Mouse (Mus musculus): Measurements from ENCODE around the gene Nrip2. TPM values are rescaled to one million over a fixed set of nuclear protein-coding genes. Genes with fewer than 3 reads are reported as not detected.

Nrip2 gene
- polyA plus RNA-seq, 1 experiment: 0.59 TPM

- Histone ChIP-seq H3K36me3 (ENCODE audit: control insufficient read depth, insufficient read depth, low read length) (no peaks in the 10 kb centered on the region), H3K27ac (ENCODE audit: control insufficient read depth, insufficient read depth, low read length) (no peak overlapping the region), H3K4me3 (ENCODE audit: control insufficient read depth, insufficient read depth, low read length) (no peak overlapping the region), H3K4me1 (replicated peaks; ENCODE audit: control insufficient read depth, insufficient read depth, low read length) (no peaks in the 10 kb centered on the region), H3K27me3 (ENCODE audit: control insufficient read depth, insufficient read depth, low read length) (no peaks in the 10 kb centered on the region)
- WGBS: 91% methylated on average over 1 of the region's 1 CpGs
- DNase-seq: no peak
- TF ChIP-seq POLR2A (IDR thresholded peaks at IDR 0.05; ENCODE audit: control insufficient read depth, extremely low read depth, insufficient read depth, low read length, poor library complexity) (no peak), CTCF (IDR thresholded peaks at IDR 0.05; ENCODE audit: borderline replicate concordance, control insufficient read depth, extremely low read depth, insufficient read depth, low read length, poor library complexity) (no peak)
Observed at GRCm38 (mm10) chr6:128385026-128385425, 14.1 kb upstream of the Nrip2 start.

GRCm38 (mm10) chr6:128389185-128389584 lies 9.9 kb upstream of the Nrip2 start:
- H3K4me1 ChIP-seq (replicated peaks; ENCODE audit: control insufficient read depth, insufficient read depth, low read length): no peaks in the 10 kb centered on the region
- 90% methylated on average over 1 of the region's 1 CpGs for WGBS
- H3K27ac ChIP-seq (ENCODE audit: control insufficient read depth, insufficient read depth, low read length): no peak overlapping the region
- TF ChIP-seq POLR2A (IDR thresholded peaks at IDR 0.05; ENCODE audit: control insufficient read depth, extremely low read depth, insufficient read depth, low read length, poor library complexity) (no peak), CTCF (IDR thresholded peaks at IDR 0.05; ENCODE audit: borderline replicate concordance, control insufficient read depth, extremely low read depth, insufficient read depth, low read length, poor library complexity) (no peak)
- no peak for DNase-seq
- no peaks in the 10 kb centered on the region for H3K27me3 ChIP-seq (ENCODE audit: control insufficient read depth, insufficient read depth, low read length)
- H3K4me3 ChIP-seq (ENCODE audit: control insufficient read depth, insufficient read depth, low read length): no peak overlapping the region
- H3K36me3 ChIP-seq (ENCODE audit: control insufficient read depth, insufficient read depth, low read length): no peaks in the 10 kb centered on the region

- no peak for TF ChIP-seq POLR2A (IDR thresholded peaks at IDR 0.05; ENCODE audit: control insufficient read depth, extremely low read depth, insufficient read depth, low read length, poor library complexity)
- no peak for TF ChIP-seq CTCF (IDR thresholded peaks at IDR 0.05; ENCODE audit: borderline replicate concordance, control insufficient read depth, extremely low read depth, insufficient read depth, low read length, poor library complexity)
- H3K4me1 ChIP-seq (replicated peaks; ENCODE audit: control insufficient read depth, insufficient read depth, low read length): no peaks in the 10 kb centered on the region
- WGBS: 21% methylated on average over 1 of the region's 1 CpGs
- H3K4me3 ChIP-seq (ENCODE audit: control insufficient read depth, insufficient read depth, low read length): no peak overlapping the region
- no peaks in the 10 kb centered on the region for H3K36me3 ChIP-seq (ENCODE audit: control insufficient read depth, insufficient read depth, low read length)
- H3K27ac ChIP-seq (ENCODE audit: control insufficient read depth, insufficient read depth, low read length): no peak overlapping the region
- no peaks in the 10 kb centered on the region for H3K27me3 ChIP-seq (ENCODE audit: control insufficient read depth, insufficient read depth, low read length)
- DNase-seq: no peak
Observed at GRCm38 (mm10) chr6:128390683-128391082, 8.4 kb upstream of the Nrip2 start.

- no peaks in the 10 kb centered on the region for H3K4me1 ChIP-seq (replicated peaks; ENCODE audit: control insufficient read depth, insufficient read depth, low read length)
- no peaks in the 10 kb centered on the region for H3K36me3 ChIP-seq (ENCODE audit: control insufficient read depth, insufficient read depth, low read length)
- WGBS: 91% methylated on average over 7 of the region's 7 CpGs
- no peaks in the 10 kb centered on the region for H3K27me3 ChIP-seq (ENCODE audit: control insufficient read depth, insufficient read depth, low read length)
- no peak overlapping the region for H3K27ac ChIP-seq (ENCODE audit: control insufficient read depth, insufficient read depth, low read length)
- TF ChIP-seq CTCF (IDR thresholded peaks at IDR 0.05; ENCODE audit: borderline replicate concordance, control insufficient read depth, extremely low read depth, insufficient read depth, low read length, poor library complexity) (no peak), POLR2A (IDR thresholded peaks at IDR 0.05; ENCODE audit: control insufficient read depth, extremely low read depth, insufficient read depth, low read length, poor library complexity) (no peak)
- DNase-seq: no peak
- H3K4me3 ChIP-seq (ENCODE audit: control insufficient read depth, insufficient read depth, low read length): no peak overlapping the region
Observed at GRCm38 (mm10) chr6:128397574-128398261, 1.4 kb upstream of the Nrip2 start.

- WGBS: 84% methylated on average over 21 of the region's 21 CpGs
- TF ChIP-seq POLR2A (IDR thresholded peaks at IDR 0.05; ENCODE audit: control insufficient read depth, extremely low read depth, insufficient read depth, low read length, poor library complexity) (no peak), CTCF (IDR thresholded peaks at IDR 0.05; ENCODE audit: borderline replicate concordance, control insufficient read depth, extremely low read depth, insufficient read depth, low read length, poor library complexity) (no peak)
- no peaks in the 10 kb centered on the region for H3K36me3 ChIP-seq (ENCODE audit: control insufficient read depth, insufficient read depth, low read length)
- no peak overlapping the region for H3K4me3 ChIP-seq (ENCODE audit: control insufficient read depth, insufficient read depth, low read length)
- H3K4me1 ChIP-seq (replicated peaks; ENCODE audit: control insufficient read depth, insufficient read depth, low read length): no peaks in the 10 kb centered on the region
- no peak overlapping the region for H3K27ac ChIP-seq (ENCODE audit: control insufficient read depth, insufficient read depth, low read length)
- H3K27me3 ChIP-seq (ENCODE audit: control insufficient read depth, insufficient read depth, low read length): no peaks in the 10 kb centered on the region
- DNase-seq: no peak
Observed at GRCm38 (mm10) chr6:128399421-128400185, 507 bp downstream of the Nrip2 start.

GRCm38 (mm10) chr6:128404708-128405107 lies 5.6 kb downstream of the Nrip2 start:
- Histone ChIP-seq H3K27ac (ENCODE audit: control insufficient read depth, insufficient read depth, low read length) (no peak overlapping the region), H3K36me3 (ENCODE audit: control insufficient read depth, insufficient read depth, low read length) (peaks cover 9% of the 10 kb centered on the region), H3K4me1 (replicated peaks; ENCODE audit: control insufficient read depth, insufficient read depth, low read length) (no peaks in the 10 kb centered on the region), H3K4me3 (ENCODE audit: control insufficient read depth, insufficient read depth, low read length) (no peak overlapping the region), H3K27me3 (ENCODE audit: control insufficient read depth, insufficient read depth, low read length) (no peaks in the 10 kb centered on the region)
- DNase-seq: no peak
- TF ChIP-seq CTCF (IDR thresholded peaks at IDR 0.05; ENCODE audit: borderline replicate concordance, control insufficient read depth, extremely low read depth, insufficient read depth, low read length, poor library complexity): no peak
- no peak for TF ChIP-seq POLR2A (IDR thresholded peaks at IDR 0.05; ENCODE audit: control insufficient read depth, extremely low read depth, insufficient read depth, low read length, poor library complexity)
- WGBS: 33% methylated on average over 5 of the region's 5 CpGs
